Mouse (Mus musculus) limb, embryonic 11.5 days (tissue): ENCODE measurements at regions not wholly inside any gene's neighbourhood (a gene's known extent, or its start where the extent isn't known, plus 50 kb on each side); places are given as distances from the start of the nearest gene placed in this dataset.

Experiments used
- ATAC-seq: fragments of 200-750 bp; cut with Nextera tagmentation; 2 replicates; pipeline ENCODE4 v1.8.0; 2017; ENCODE audit warnings: low read depth; ENCODE audit not compliant: insufficient number of reproducible peaks, low FRiP score, low TSS enrichment
- DNase-seq: peaks from one replicate; pipeline ENCODE4 v3.0.0-alpha.2; 2015; ENCODE audit warnings: low spot score
- H3K27ac ChIP-seq: fragments of 300-500 bp; sonication (generic); replicated peaks from 2 replicates; pipeline ENCODE4 v1.5.1; 2014; ENCODE audit warnings: low read depth, mild to moderate bottlenecking, low read length
- H3K27me3 ChIP-seq: fragments of 300-500 bp; sonication (generic); 2 replicates; pipeline ENCODE4 v1.6.1; 2014; ENCODE audit warnings: mild to moderate bottlenecking, low read length, mixed read lengths; ENCODE audit not compliant: control insufficient read depth, insufficient read depth
- H3K36me3 ChIP-seq: fragments of 300-500 bp; sonication (generic); 2 replicates; pipeline ENCODE4 v1.6.1; 2014; ENCODE audit warnings: mild to moderate bottlenecking, low read length, moderate library complexity, mixed read lengths; ENCODE audit not compliant: control insufficient read depth, insufficient read depth
- H3K4me1 ChIP-seq: fragments of 300-500 bp; sonication (generic); 2 replicates; pipeline ENCODE4 v1.6.1; 2014; ENCODE audit warnings: low read length, mixed read lengths; ENCODE audit not compliant: control insufficient read depth, insufficient read depth
- H3K4me2 ChIP-seq: fragments of 300-500 bp; sonication (generic); 2 replicates; pipeline ENCODE4 v1.6.1; 2014; ENCODE audit warnings: low read depth, mild to moderate bottlenecking, moderate library complexity; ENCODE audit not compliant: severe bottlenecking
- H3K4me3 ChIP-seq: fragments of 300-500 bp; sonication (generic); 2 replicates; pipeline ENCODE4 v1.5.1; 2014; ENCODE audit warnings: low read depth, low read length
- H3K9ac ChIP-seq: fragments of 300-500 bp; sonication (generic); 2 replicates; pipeline ENCODE4 v1.6.1; 2014; ENCODE audit warnings: mild to moderate bottlenecking, low read length
- H3K9me3 ChIP-seq: fragments of 300-500 bp; sonication (generic); 2 replicates; pipeline ENCODE4 v1.6.1; 2016; ENCODE audit warnings: low read length; ENCODE audit not compliant: control insufficient read depth
- WGBS: fragments of 180-500 bp; shearing (Covaris S2); extraction: QIAGEN DNeasy Blood & Tissue Kit; methylation state at CpG from one replicate; pipeline ENCODE4 v1.1.7; 2014; 5-methylcytosine and 5-hydroxymethylcytosine counted together

- DNase-seq (no peak), ATAC-seq (no peak)
- H3K9ac ChIP-seq: no peak overlapping the region
- no peak overlapping the region for H3K27ac ChIP-seq
- no peaks in the 10 kb centered on the region for H3K4me1 ChIP-seq
- WGBS: 92% methylated on average over 5 of the region's 5 CpGs
- H3K27me3 ChIP-seq: no peaks in the 10 kb centered on the region
- H3K36me3 ChIP-seq: no peaks in the 10 kb centered on the region
- no peak overlapping the region for H3K4me2 ChIP-seq
- no peak overlapping the region for H3K4me3 ChIP-seq
- no peaks in the 10 kb centered on the region for H3K9me3 ChIP-seq
Measured at GRCm38 (mm10) chr6:127373052-127373451, 73.6 kb upstream of the Parp11 start.

DNA sequence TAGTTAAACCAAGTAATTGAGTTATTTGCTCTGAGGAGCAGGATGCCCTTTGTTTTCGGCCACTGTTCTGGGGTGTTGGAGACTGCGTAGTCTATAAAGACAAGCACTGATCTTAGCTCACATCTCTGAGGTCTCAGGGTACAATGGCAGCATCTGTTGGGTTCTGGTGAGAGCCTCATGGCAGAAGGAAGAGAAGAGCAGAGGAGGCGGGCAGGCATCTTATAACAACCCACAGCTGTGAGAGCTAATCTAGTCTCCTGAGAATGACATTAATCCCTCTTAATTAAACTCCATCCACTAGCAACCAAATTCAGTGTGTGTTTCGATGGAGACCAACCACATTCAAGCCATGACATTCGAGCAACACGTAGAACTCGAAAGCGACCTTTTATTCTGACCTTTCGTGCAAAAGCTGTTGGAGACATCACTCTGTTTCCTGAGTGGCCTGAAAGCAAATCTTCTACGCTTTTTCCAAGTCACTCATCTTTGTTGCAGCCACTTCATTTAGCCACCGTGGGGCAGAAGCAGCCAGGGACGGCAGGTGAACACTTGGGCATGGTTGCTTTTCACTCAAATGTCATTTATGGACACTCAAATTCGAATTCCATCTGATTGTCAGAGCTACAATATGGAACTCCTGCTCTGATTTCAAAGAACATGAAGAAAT, 72.7 kb upstream of the Parp11 start:
- no peak overlapping the region for H3K4me2 ChIP-seq
- H3K27me3 ChIP-seq: no peaks in the 10 kb centered on the region
- H3K36me3 ChIP-seq: no peaks in the 10 kb centered on the region
- WGBS: 86% methylated on average over 13 of the region's 13 CpGs
- H3K27ac ChIP-seq: no peak overlapping the region
- H3K4me1 ChIP-seq: no peaks in the 10 kb centered on the region
- H3K9me3 ChIP-seq: no peaks in the 10 kb centered on the region
- DNase-seq (no peak), ATAC-seq (no peak)
- H3K9ac ChIP-seq: no peak overlapping the region
- no peak overlapping the region for H3K4me3 ChIP-seq

DNA sequence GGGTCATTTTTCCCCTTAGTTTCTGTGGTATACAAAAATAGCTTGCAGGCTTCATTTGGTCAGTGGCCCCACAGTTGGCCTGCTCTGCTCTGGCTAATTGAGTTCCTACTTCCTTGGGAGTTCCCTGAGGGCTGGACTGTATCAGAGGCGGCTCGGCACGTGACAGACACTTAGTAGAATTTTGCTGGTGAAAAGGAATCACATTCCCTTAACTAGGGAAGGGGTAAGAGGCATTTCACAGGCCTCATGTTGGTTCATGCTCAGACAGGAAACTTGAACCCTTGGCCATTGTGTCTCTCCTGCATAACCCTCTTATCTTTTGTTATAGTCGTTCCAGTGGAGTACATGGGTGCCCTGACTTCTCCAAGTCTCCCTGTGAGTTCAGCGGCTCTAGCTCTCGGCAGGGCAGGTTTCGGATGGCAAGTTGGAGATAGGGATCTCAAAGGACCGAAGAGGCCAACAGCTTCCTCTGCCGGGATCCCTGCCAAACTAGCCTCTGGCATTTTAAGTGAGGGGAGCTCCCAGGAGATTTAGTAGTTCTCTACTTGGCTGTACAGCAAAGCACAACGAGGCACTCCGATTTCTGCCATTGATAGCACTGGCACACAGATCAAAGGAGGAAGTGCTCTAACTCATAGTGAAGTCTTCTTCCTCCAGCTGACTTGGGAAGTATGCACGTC, 72.0 kb upstream of the Parp11 start:
- H3K4me1 ChIP-seq: no peaks in the 10 kb centered on the region
- no peaks in the 10 kb centered on the region for H3K27me3 ChIP-seq
- no peak overlapping the region for H3K27ac ChIP-seq
- no peaks in the 10 kb centered on the region for H3K36me3 ChIP-seq
- DNase-seq (no peak), ATAC-seq (no peak)
- 49% methylated on average over 12 of the region's 12 CpGs for WGBS
- H3K9ac ChIP-seq: no peak overlapping the region
- H3K9me3 ChIP-seq: no peaks in the 10 kb centered on the region
- no peak overlapping the region for H3K4me3 ChIP-seq
- H3K4me2 ChIP-seq: no peak overlapping the region

DNA sequence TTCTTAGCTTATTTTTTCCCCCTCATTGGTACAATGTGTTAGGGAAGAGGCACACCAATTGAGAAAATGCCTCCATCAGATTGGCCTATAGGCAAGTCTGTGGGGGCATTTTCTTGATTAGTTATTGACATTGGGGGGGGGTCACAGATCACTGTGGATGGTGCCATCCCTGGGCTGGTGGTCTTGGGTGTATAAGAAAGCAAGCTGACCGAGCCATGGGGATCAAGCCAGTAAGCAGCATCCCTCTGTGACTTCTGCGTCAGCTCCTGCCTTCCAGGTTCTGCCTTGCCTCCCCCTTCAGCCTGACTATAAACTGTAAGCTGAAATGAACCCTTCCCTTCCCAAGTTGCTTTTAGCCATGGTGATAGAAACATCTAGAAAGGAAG, 71.5 kb upstream of the Parp11 start:
- Histone ChIP-seq H3K27me3 (no peaks in the 10 kb centered on the region), H3K4me3 (no peak overlapping the region), H3K27ac (no peak overlapping the region), H3K4me2 (no peak overlapping the region), H3K4me1 (no peaks in the 10 kb centered on the region), H3K9ac (no peak overlapping the region), H3K9me3 (no peaks in the 10 kb centered on the region), H3K36me3 (no peaks in the 10 kb centered on the region)
- 76% methylated on average over 2 of the region's 2 CpGs for WGBS
- DNase-seq (no peak), ATAC-seq (no peak)

DNA sequence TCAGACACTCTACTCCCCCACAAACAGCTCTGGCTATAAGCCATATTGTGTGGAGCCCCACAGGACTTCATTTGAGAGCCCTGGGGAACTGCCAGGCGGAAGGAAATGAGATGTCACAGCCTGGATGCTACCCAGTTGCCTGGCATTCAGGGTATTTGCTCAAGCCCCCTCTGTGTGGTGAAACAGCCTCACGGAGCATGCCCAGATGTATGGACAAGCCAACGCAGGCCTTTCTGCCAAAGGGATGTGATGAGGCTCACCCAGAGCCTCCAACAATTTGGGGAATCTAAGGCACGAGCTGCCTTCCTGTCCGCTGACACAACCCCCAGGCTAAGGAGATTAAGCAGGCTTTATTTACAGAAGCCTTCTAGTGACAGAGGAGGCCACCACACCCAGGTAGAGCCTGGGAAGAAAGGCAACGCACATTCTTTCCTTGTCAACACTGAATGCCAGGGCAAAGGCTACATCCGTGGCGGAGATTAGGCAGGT, 70.9 kb upstream of the Parp11 start:
- H3K36me3 ChIP-seq: no peaks in the 10 kb centered on the region
- H3K9me3 ChIP-seq: no peaks in the 10 kb centered on the region
- DNase-seq (no peak), ATAC-seq (no peak)
- no peak overlapping the region for H3K4me2 ChIP-seq
- H3K4me1 ChIP-seq: no peaks in the 10 kb centered on the region
- H3K27me3 ChIP-seq: no peaks in the 10 kb centered on the region
- H3K27ac ChIP-seq: no peak overlapping the region
- H3K4me3 ChIP-seq: no peak overlapping the region
- 65% methylated on average over 8 of the region's 8 CpGs for WGBS
- no peak overlapping the region for H3K9ac ChIP-seq

DNA sequence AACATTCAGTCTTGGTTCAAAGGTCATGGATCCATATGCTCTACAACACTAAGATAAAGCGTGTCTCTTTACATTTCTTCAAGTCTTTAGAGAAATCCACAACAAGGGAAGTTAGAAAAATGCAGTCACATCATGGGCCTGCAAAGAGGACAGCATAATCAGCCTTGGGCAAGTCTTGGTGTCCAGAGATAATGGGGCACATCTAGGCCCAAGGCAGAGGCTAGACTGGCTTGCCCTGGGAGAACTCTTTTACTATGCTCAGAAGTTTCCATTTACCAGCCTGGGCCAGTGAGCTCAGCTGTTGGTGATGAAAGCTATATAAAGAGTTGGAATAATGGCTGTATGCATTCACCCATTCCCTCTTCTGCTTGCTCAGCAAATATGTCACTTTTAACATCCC, 67.9 kb upstream of the Parp11 start:
- H3K4me1 ChIP-seq: no peaks in the 10 kb centered on the region
- ATAC-seq: no peak
- no peak overlapping the region for H3K9ac ChIP-seq
- no peak overlapping the region for H3K27ac ChIP-seq
- no peak for DNase-seq
- no peak overlapping the region for H3K4me3 ChIP-seq
- H3K27me3 ChIP-seq: no peaks in the 10 kb centered on the region
- no peaks in the 10 kb centered on the region for H3K9me3 ChIP-seq
- no peaks in the 10 kb centered on the region for H3K36me3 ChIP-seq
- WGBS: 95% methylated on average over 1 of the region's 1 CpGs
- no peak overlapping the region for H3K4me2 ChIP-seq

DNA sequence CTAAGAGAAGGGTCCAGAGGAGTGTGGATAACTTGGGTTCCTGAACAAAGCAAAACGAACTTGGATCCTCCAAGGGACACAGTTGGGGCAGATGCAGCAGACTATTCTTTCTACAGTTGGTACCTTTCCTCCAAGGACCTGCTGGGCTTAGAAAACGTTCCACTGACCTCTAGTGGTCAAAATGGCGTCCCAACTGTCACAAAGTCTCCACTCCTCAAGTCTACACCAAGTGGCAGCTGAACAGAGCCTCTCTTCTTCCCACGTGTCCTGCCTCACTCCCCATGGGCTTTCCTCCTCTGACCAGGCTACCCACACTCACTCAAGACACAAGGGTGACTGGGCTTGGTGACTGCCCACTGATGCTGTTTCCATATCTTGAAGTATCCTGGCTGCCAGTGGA, 67.1 kb upstream of the Parp11 start:
- H3K9ac ChIP-seq: no peak overlapping the region
- no peaks in the 10 kb centered on the region for H3K9me3 ChIP-seq
- H3K4me3 ChIP-seq: no peak overlapping the region
- no peaks in the 10 kb centered on the region for H3K27me3 ChIP-seq
- no peak overlapping the region for H3K4me2 ChIP-seq
- no peak overlapping the region for H3K27ac ChIP-seq
- 8% methylated on average over 4 of the region's 4 CpGs for WGBS
- 0 out of 2 replicates have a peak, but pooled peaks have one; percentile 47 for ATAC-seq
- peak; percentile 64 for DNase-seq
- no peaks in the 10 kb centered on the region for H3K4me1 ChIP-seq
- no peaks in the 10 kb centered on the region for H3K36me3 ChIP-seq

DNA sequence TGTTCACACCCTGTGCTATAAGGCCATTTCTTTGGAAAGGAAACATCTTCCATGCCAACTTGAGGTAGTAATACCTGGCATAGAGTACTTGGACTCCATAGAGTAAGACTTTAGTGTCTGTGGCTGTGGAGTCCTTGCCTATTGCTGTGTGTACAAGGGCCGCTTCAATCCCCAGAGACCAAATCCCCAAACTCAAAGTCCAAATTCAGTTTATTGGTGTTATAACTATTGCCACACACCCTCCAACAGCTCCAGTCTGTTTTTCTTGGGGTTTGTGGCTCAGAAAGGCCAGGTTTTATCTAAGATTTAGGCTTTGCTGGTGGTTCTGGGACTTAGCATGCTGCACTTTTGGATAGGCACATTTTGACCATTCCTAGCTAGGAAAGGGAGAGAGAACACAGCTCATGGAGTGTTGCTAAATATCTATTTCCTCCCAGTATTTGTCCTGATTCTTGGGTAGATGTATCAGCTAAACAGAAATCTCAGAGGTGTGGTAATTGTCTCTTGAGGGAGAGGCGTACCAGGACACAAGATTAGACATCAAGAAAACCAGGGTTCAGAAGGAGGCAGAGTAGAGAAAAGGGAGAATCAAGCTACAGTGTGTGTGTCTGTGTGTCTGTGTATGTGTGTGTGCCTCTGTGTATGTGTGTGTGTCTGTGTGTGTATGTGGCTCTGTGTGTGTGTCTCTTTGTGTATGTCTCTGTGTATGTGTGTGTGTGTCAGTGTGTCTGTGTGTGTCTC, 65.3 kb upstream of the Parp11 start:
- 87% methylated on average over 2 of the region's 2 CpGs for WGBS

More for the DNA sequence above, 65.3 kb upstream of the Parp11 start:
- DNase-seq: no peak
- Histone ChIP-seq H3K4me2 (no peak overlapping the region), H3K4me1 (no peaks in the 10 kb centered on the region), H3K9me3 (no peaks in the 10 kb centered on the region), H3K4me3 (no peak overlapping the region), H3K27me3 (no peaks in the 10 kb centered on the region), H3K27ac (no peak overlapping the region), H3K9ac (no peak overlapping the region), H3K36me3 (no peaks in the 10 kb centered on the region)
- ATAC-seq: no peak
